Mouse (Mus musculus) midbrain, postnatal 0 days (tissue): ENCODE data around the gene Abhd5. TPM values are rescaled to one million over a fixed set of nuclear protein-coding genes. Genes with fewer than 3 reads are reported as not detected.

Experiments used
- ATAC-seq: fragments of 200-750 bp; cut with Nextera tagmentation; 2 replicates; pipeline ENCODE4 v1.8.0; 2017; ENCODE audit warnings: moderate number of reproducible peaks, mild to moderate bottlenecking, moderate TSS enrichment, moderate library complexity; ENCODE audit not compliant: low FRiP score
- DNase-seq: peaks from one replicate; pipeline ENCODE4 v3.0.0-alpha.2; 2015; ENCODE audit warnings: low spot score
- H3K27ac ChIP-seq: fragments of 300-500 bp; sonication (generic); 2 replicates; pipeline ENCODE4 v1.5.1; 2014; ENCODE audit warnings: low read depth, mild to moderate bottlenecking, low read length, mixed read lengths
- H3K27me3 ChIP-seq: fragments of 300-500 bp; sonication (generic); 2 replicates; pipeline ENCODE4 v1.6.1; 2014; ENCODE audit warnings: low read length, control low read depth, mixed read lengths; ENCODE audit not compliant: insufficient read depth
- H3K36me3 ChIP-seq: fragments of 300-500 bp; sonication (generic); 2 replicates; pipeline ENCODE4 v1.6.1; 2014; ENCODE audit warnings: low read length, control low read depth, mixed read lengths; ENCODE audit not compliant: insufficient read depth
- H3K4me1 ChIP-seq: fragments of 300-500 bp; sonication (generic); 2 replicates; pipeline ENCODE4 v1.6.1; 2014; ENCODE audit warnings: mild to moderate bottlenecking, control low read depth, antibody characterized with exemption, low read length, mixed read lengths; ENCODE audit not compliant: insufficient read depth
- H3K4me2 ChIP-seq: fragments of 300-500 bp; sonication (generic); 2 replicates; pipeline ENCODE4 v1.6.1; 2014; ENCODE audit warnings: low read depth, mild to moderate bottlenecking, low read length, mixed read lengths; ENCODE audit not compliant: poor library complexity, severe bottlenecking
- H3K4me3 ChIP-seq: fragments of 300-500 bp; sonication (generic); 2 replicates; pipeline ENCODE4 v1.5.1; 2014; ENCODE audit warnings: low read depth, mild to moderate bottlenecking, low read length, moderate library complexity
- H3K9ac ChIP-seq: fragments of 300-500 bp; sonication (generic); replicated peaks from 2 replicates; pipeline ENCODE4 v1.6.1; 2014; ENCODE audit warnings: mild to moderate bottlenecking, low read length, moderate library complexity, mixed read lengths; ENCODE audit not compliant: poor library complexity, severe bottlenecking
- H3K9me3 ChIP-seq: fragments of 300-500 bp; sonication (generic); 2 replicates; pipeline ENCODE4 v1.6.1; 2016; ENCODE audit warnings: low read length, control low read depth
- CTCF ChIP-seq: IDR thresholded peaks from 2 replicates; pipeline ENCODE4 v1.5.1; 2016; ENCODE audit warnings: antibody characterized with exemption, mild to moderate bottlenecking
- WGBS: fragments of 180-500 bp; shearing (Covaris S2); extraction: QIAGEN DNeasy Blood & Tissue Kit; methylation state at CpG from one replicate; pipeline ENCODE4 v1.1.7; 2014; 5-methylcytosine and 5-hydroxymethylcytosine counted together
- polyA plus RNA-seq: library from polyadenylated mRNA; unstranded; fragments of >200 nt; fragmentation: Nextera tagmentation; extraction: Ambion mirVana; gene quantifications from 2 replicates; pipeline ENCODE4 v1.2.1, GENCODE M21; 2015
- total RNA-seq: library from RNA; depleted of rRNA; stranded (reverse); fragments of >200 nt; gene quantifications from 2 replicates; pipeline ENCODE4 v1.2.3, GENCODE M21; 2014

Gene Abhd5
- total and polyA plus RNA-seq, 2 experiments from 2014 or later = 24.3 to 52.2 TPM

- H3K4me1 ChIP-seq = no peaks in the 10 kb centered on the region
- 90% methylated on average over 4 of the region's 4 CpGs for WGBS
Observed at GRCm38 (mm10) chr9:122349286-122349685, 2.1 kb upstream of the Abhd5 start.

GRCm38 (mm10) chr9:122350396-122351130, 845 bp upstream of the Abhd5 start:
- peak overlapping the region; percentile 65 for H3K4me2 ChIP-seq
- no peaks in the 10 kb centered on the region for H3K4me1 ChIP-seq

More at GRCm38 (mm10) chr9:122349286-122349685, 2.1 kb upstream of the Abhd5 start:
- no peak for ATAC-seq
- no peak for TF ChIP-seq CTCF
- Histone ChIP-seq H3K4me3 (no peak overlapping the region), H3K36me3 (no peaks in the 10 kb centered on the region), H3K27ac (no peak overlapping the region), H3K4me2 (no peak overlapping the region), H3K27me3 (no peaks in the 10 kb centered on the region), H3K9me3 (no peaks in the 10 kb centered on the region), H3K9ac (no peak overlapping the region)
- DNase-seq = no peak

GRCm38 (mm10) chr9:122352025-122352392, 601 bp downstream of the Abhd5 start:
- Histone ChIP-seq H3K9me3 (no peaks in the 10 kb centered on the region), H3K27me3 (no peaks in the 10 kb centered on the region), H3K4me1 (no peaks in the 10 kb centered on the region), H3K27ac (peak overlapping the region; percentile 67; the same call in 1 of the 2 replicates), H3K4me3 (peak overlapping the region; percentile 64), H3K9ac (peak overlapping the region; percentile 71), H3K36me3 (no peaks in the 10 kb centered on the region), H3K4me2 (peak overlapping the region; percentile 65)
- ATAC-seq = no peak; the same call in 1 of the 2 replicates
- no peak for DNase-seq
- TF ChIP-seq CTCF = no peak
- under 1% methylated on average over 29 of the region's 30 CpGs for WGBS

More at GRCm38 (mm10) chr9:122350396-122351130, 845 bp upstream of the Abhd5 start:
- H3K9ac ChIP-seq = no peak overlapping the region; the same call in 1 of the 2 replicates
- no peaks in the 10 kb centered on the region for H3K27me3 ChIP-seq
- no peak for TF ChIP-seq CTCF
- H3K36me3 ChIP-seq = no peaks in the 10 kb centered on the region
- no peak for ATAC-seq
- WGBS = 71% methylated on average over 7 of the region's 7 CpGs
- H3K4me3 ChIP-seq = peak overlapping the region; percentile 64
- H3K9me3 ChIP-seq = no peaks in the 10 kb centered on the region
- peak overlapping the region; percentile 67; the same call in 1 of the 2 replicates for H3K27ac ChIP-seq
- no peak for DNase-seq

GRCm38 (mm10) chr9:122352911-122353310, 1.5 kb downstream of the Abhd5 start:
- Histone ChIP-seq H3K9ac (no peak overlapping the region), H3K4me3 (no peak overlapping the region), H3K36me3 (no peaks in the 10 kb centered on the region), H3K9me3 (no peaks in the 10 kb centered on the region), H3K27ac (no peak overlapping the region), H3K27me3 (no peaks in the 10 kb centered on the region), H3K4me1 (no peaks in the 10 kb centered on the region), H3K4me2 (no peak overlapping the region)
- no peak for TF ChIP-seq CTCF
- WGBS = 93% methylated on average over 4 of the region's 4 CpGs
- no peak for ATAC-seq
- no peak for DNase-seq

- Histone ChIP-seq H3K4me2 (no peak overlapping the region), H3K36me3 (no peaks in the 10 kb centered on the region), H3K4me3 (no peak overlapping the region), H3K9me3 (no peaks in the 10 kb centered on the region), H3K27me3 (no peaks in the 10 kb centered on the region), H3K9ac (no peak overlapping the region), H3K4me1 (no peaks in the 10 kb centered on the region), H3K27ac (no peak overlapping the region)
- no peak for TF ChIP-seq CTCF
- WGBS = 91% methylated on average over 3 of the region's 3 CpGs
- ATAC-seq (no peak), DNase-seq (no peak)
Observed at GRCm38 (mm10) chr9:122354240-122354639, 2.8 kb downstream of the Abhd5 start.

GRCm38 (mm10) chr9:122357073-122357472, 5.7 kb downstream of the Abhd5 start:
- Histone ChIP-seq H3K4me2 (no peak overlapping the region), H3K4me1 (no peaks in the 10 kb centered on the region), H3K36me3 (no peaks in the 10 kb centered on the region), H3K9me3 (no peaks in the 10 kb centered on the region), H3K27me3 (no peaks in the 10 kb centered on the region), H3K27ac (no peak overlapping the region), H3K4me3 (no peak overlapping the region), H3K9ac (no peak overlapping the region)
- no peak for TF ChIP-seq CTCF
- WGBS = 85% methylated on average over 1 of the region's 1 CpGs
- ATAC-seq (no peak), DNase-seq (no peak)
